Mouse (Mus musculus): ENCODE measurements around the gene Ghsr. TPM values are rescaled to one million over a fixed set of nuclear protein-coding genes. Genes with fewer than 3 reads are reported as not detected.

Gene Ghsr
- polyA plus RNA-seq (2014; fragmentation: Nextera tagmentation; extraction: Ambion mirVana), result 0.46 and 0.73 TPM in 2 replicates

- H3K9me3 ChIP-seq (ENCODE audit: control insufficient read depth, low read length), result no peaks in the 10 kb centered on the region
These were observed at the start of gene Ghsr for GRCm38 (mm10) chr3:27371276-27371621. Ghsr (plus strand) TSS chr3:27371351.

GRCm38 (mm10) chr3:27322591-27322990, 48.6 kb upstream of the Ghsr start:
- Histone ChIP-seq H3K4me1 (replicated peaks; ENCODE audit: control insufficient read depth, insufficient read depth, low read length) (no peaks in the 10 kb centered on the region), H3K9me3 (ENCODE audit: control insufficient read depth, low read length) (no peaks in the 10 kb centered on the region), H3K9ac (no peak overlapping the region), H3K4me2 (replicated peaks) (no peak overlapping the region), H3K27ac (no peak overlapping the region), H3K36me3 (replicated peaks; ENCODE audit: control insufficient read depth, insufficient read depth) (no peaks in the 10 kb centered on the region), H3K27me3 (ENCODE audit: control insufficient read depth, insufficient read depth, low read length) (no peaks in the 10 kb centered on the region), H3K4me3 (replicated peaks; ENCODE audit: low read length) (no peak overlapping the region)
- 91% methylated on average over 9 of the region's 9 CpGs for WGBS
- DNase-seq (ENCODE audit: low spot score), result no peak
- no peak for ATAC-seq (ENCODE audit: low FRiP score)

More at GRCm38 (mm10) chr3:27371276-27371621, at the start of gene Ghsr:
- peak within 1 kb of the TSS; percentile 96 for H3K4me2 ChIP-seq (replicated peaks)
- ATAC-seq (ENCODE audit: low FRiP score), result peak; percentile 44; the same call in 1 of the 2 replicates
- H3K9ac ChIP-seq, result peak within 1 kb of the TSS; percentile 25; the same call in 1 of the 2 replicates
- H3K4me3 ChIP-seq (replicated peaks; ENCODE audit: low read length), result peak within 1 kb of the TSS; percentile 46
- no peak for DNase-seq (ENCODE audit: low spot score)
- H3K4me1 ChIP-seq (replicated peaks; ENCODE audit: control insufficient read depth, insufficient read depth, low read length), result peaks cover 14% of the 10 kb centered on the region
- no peaks in the 10 kb centered on the region for H3K36me3 ChIP-seq (replicated peaks; ENCODE audit: control insufficient read depth, insufficient read depth)
- peaks cover 60% of the 10 kb centered on the region for H3K27me3 ChIP-seq (ENCODE audit: control insufficient read depth, insufficient read depth, low read length)
- WGBS, result 1% methylated on average over 19 of the region's 19 CpGs
- no peak within 1 kb of the TSS for H3K27ac ChIP-seq

GRCm38 (mm10) chr3:27323551-27323950, 47.6 kb upstream of the Ghsr start:
- Histone ChIP-seq H3K27ac (no peak overlapping the region), H3K9ac (no peak overlapping the region), H3K4me3 (replicated peaks; ENCODE audit: low read length) (no peak overlapping the region), H3K36me3 (replicated peaks; ENCODE audit: control insufficient read depth, insufficient read depth) (no peaks in the 10 kb centered on the region), H3K27me3 (ENCODE audit: control insufficient read depth, insufficient read depth, low read length) (no peaks in the 10 kb centered on the region), H3K9me3 (ENCODE audit: control insufficient read depth, low read length) (no peaks in the 10 kb centered on the region), H3K4me2 (replicated peaks) (no peak overlapping the region), H3K4me1 (replicated peaks; ENCODE audit: control insufficient read depth, insufficient read depth, low read length) (no peaks in the 10 kb centered on the region)
- ATAC-seq (ENCODE audit: low FRiP score) (no peak), DNase-seq (ENCODE audit: low spot score) (no peak)
- WGBS, result 81% methylated on average over 5 of the region's 5 CpGs

- no peaks in the 10 kb centered on the region for H3K9me3 ChIP-seq (ENCODE audit: control insufficient read depth, low read length)
- H3K27ac ChIP-seq, result no peak overlapping the region
- ATAC-seq (ENCODE audit: low FRiP score) (no peak), DNase-seq (ENCODE audit: low spot score) (no peak)
- H3K4me1 ChIP-seq (replicated peaks; ENCODE audit: control insufficient read depth, insufficient read depth, low read length), result no peaks in the 10 kb centered on the region
- H3K27me3 ChIP-seq (ENCODE audit: control insufficient read depth, insufficient read depth, low read length), result no peaks in the 10 kb centered on the region
- H3K4me2 ChIP-seq (replicated peaks), result no peak overlapping the region
- 81% methylated on average over 4 of the region's 4 CpGs for WGBS
- H3K9ac ChIP-seq, result no peak overlapping the region
- no peaks in the 10 kb centered on the region for H3K36me3 ChIP-seq (replicated peaks; ENCODE audit: control insufficient read depth, insufficient read depth)
- H3K4me3 ChIP-seq (replicated peaks; ENCODE audit: low read length), result no peak overlapping the region
These were observed 44.4 kb upstream of the Ghsr start for GRCm38 (mm10) chr3:27326633-27327191.

- Histone ChIP-seq H3K4me1 (replicated peaks; ENCODE audit: control insufficient read depth, insufficient read depth, low read length) (no peaks in the 10 kb centered on the region), H3K9ac (no peak overlapping the region), H3K36me3 (replicated peaks; ENCODE audit: control insufficient read depth, insufficient read depth) (no peaks in the 10 kb centered on the region), H3K9me3 (ENCODE audit: control insufficient read depth, low read length) (no peaks in the 10 kb centered on the region), H3K4me2 (replicated peaks) (no peak overlapping the region), H3K4me3 (replicated peaks; ENCODE audit: low read length) (no peak overlapping the region), H3K27me3 (ENCODE audit: control insufficient read depth, insufficient read depth, low read length) (no peaks in the 10 kb centered on the region), H3K27ac (no peak overlapping the region)
- WGBS, result 88% methylated on average over 5 of the region's 5 CpGs
- DNase-seq (ENCODE audit: low spot score), result no peak
- no peak for ATAC-seq (ENCODE audit: low FRiP score)
These were observed 40.4 kb upstream of the Ghsr start for GRCm38 (mm10) chr3:27330706-27331105.

- DNase-seq (ENCODE audit: low spot score) (peak; percentile 61), ATAC-seq (ENCODE audit: low FRiP score) (no peak)
- no peak overlapping the region for H3K4me3 ChIP-seq (replicated peaks; ENCODE audit: low read length)
- no peaks in the 10 kb centered on the region for H3K9me3 ChIP-seq (ENCODE audit: control insufficient read depth, low read length)
- H3K27ac ChIP-seq, result no peak overlapping the region
- H3K27me3 ChIP-seq (ENCODE audit: control insufficient read depth, insufficient read depth, low read length), result no peaks in the 10 kb centered on the region
- 32% methylated on average over 6 of the region's 6 CpGs for WGBS
- H3K4me1 ChIP-seq (replicated peaks; ENCODE audit: control insufficient read depth, insufficient read depth, low read length), result no peaks in the 10 kb centered on the region
- no peak overlapping the region for H3K9ac ChIP-seq
- no peak overlapping the region for H3K4me2 ChIP-seq (replicated peaks)
- no peaks in the 10 kb centered on the region for H3K36me3 ChIP-seq (replicated peaks; ENCODE audit: control insufficient read depth, insufficient read depth)
These were observed 32.7 kb upstream of the Ghsr start for GRCm38 (mm10) chr3:27338437-27338836.

- no peak overlapping the region for H3K4me3 ChIP-seq (replicated peaks; ENCODE audit: low read length)
- no peak overlapping the region for H3K4me2 ChIP-seq (replicated peaks)
- no peaks in the 10 kb centered on the region for H3K4me1 ChIP-seq (replicated peaks; ENCODE audit: control insufficient read depth, insufficient read depth, low read length)
- ATAC-seq (ENCODE audit: low FRiP score) (no peak), DNase-seq (ENCODE audit: low spot score) (no peak)
- H3K36me3 ChIP-seq (replicated peaks; ENCODE audit: control insufficient read depth, insufficient read depth), result no peaks in the 10 kb centered on the region
- 82% methylated on average over 3 of the region's 3 CpGs for WGBS
- no peaks in the 10 kb centered on the region for H3K9me3 ChIP-seq (ENCODE audit: control insufficient read depth, low read length)
- H3K27me3 ChIP-seq (ENCODE audit: control insufficient read depth, insufficient read depth, low read length), result no peaks in the 10 kb centered on the region
- no peak overlapping the region for H3K9ac ChIP-seq
- no peak overlapping the region for H3K27ac ChIP-seq
These were observed 32.3 kb upstream of the Ghsr start for GRCm38 (mm10) chr3:27338887-27339286.

GRCm38 (mm10) chr3:27340757-27341156, 30.4 kb upstream of the Ghsr start:
- Histone ChIP-seq H3K27ac (no peak overlapping the region), H3K9me3 (ENCODE audit: control insufficient read depth, low read length) (no peaks in the 10 kb centered on the region), H3K27me3 (ENCODE audit: control insufficient read depth, insufficient read depth, low read length) (no peaks in the 10 kb centered on the region), H3K36me3 (replicated peaks; ENCODE audit: control insufficient read depth, insufficient read depth) (no peaks in the 10 kb centered on the region), H3K4me3 (replicated peaks; ENCODE audit: low read length) (no peak overlapping the region), H3K4me2 (replicated peaks) (no peak overlapping the region), H3K9ac (no peak overlapping the region), H3K4me1 (replicated peaks; ENCODE audit: control insufficient read depth, insufficient read depth, low read length) (no peaks in the 10 kb centered on the region)
- DNase-seq (ENCODE audit: low spot score), result no peak
- ATAC-seq (ENCODE audit: low FRiP score), result no peak
- 92% methylated on average over 5 of the region's 5 CpGs for WGBS

GRCm38 (mm10) chr3:27342462-27342861, 28.7 kb upstream of the Ghsr start:
- no peak overlapping the region for H3K4me3 ChIP-seq (replicated peaks; ENCODE audit: low read length)
- 44% methylated on average over 6 of the region's 6 CpGs for WGBS
- no peak for DNase-seq (ENCODE audit: low spot score)
- ATAC-seq (ENCODE audit: low FRiP score), result 0 out of 2 replicates have a peak, but pooled peaks have one; percentile 60
- no peak overlapping the region for H3K4me2 ChIP-seq (replicated peaks)
- no peaks in the 10 kb centered on the region for H3K4me1 ChIP-seq (replicated peaks; ENCODE audit: control insufficient read depth, insufficient read depth, low read length)
- H3K27ac ChIP-seq, result no peak overlapping the region
- H3K9ac ChIP-seq, result no peak overlapping the region
- H3K9me3 ChIP-seq (ENCODE audit: control insufficient read depth, low read length), result no peaks in the 10 kb centered on the region
- H3K36me3 ChIP-seq (replicated peaks; ENCODE audit: control insufficient read depth, insufficient read depth), result no peaks in the 10 kb centered on the region
- no peaks in the 10 kb centered on the region for H3K27me3 ChIP-seq (ENCODE audit: control insufficient read depth, insufficient read depth, low read length)

- ATAC-seq (ENCODE audit: low FRiP score), result no peak
- no peak for DNase-seq (ENCODE audit: low spot score)
- no peak overlapping the region for H3K27ac ChIP-seq
- H3K9ac ChIP-seq, result no peak overlapping the region
- H3K4me2 ChIP-seq (replicated peaks), result no peak overlapping the region
- no peaks in the 10 kb centered on the region for H3K4me1 ChIP-seq (replicated peaks; ENCODE audit: control insufficient read depth, insufficient read depth, low read length)
- no peaks in the 10 kb centered on the region for H3K36me3 ChIP-seq (replicated peaks; ENCODE audit: control insufficient read depth, insufficient read depth)
- WGBS, result 52% methylated on average over 6 of the region's 6 CpGs
- no peaks in the 10 kb centered on the region for H3K9me3 ChIP-seq (ENCODE audit: control insufficient read depth, low read length)
- H3K27me3 ChIP-seq (ENCODE audit: control insufficient read depth, insufficient read depth, low read length), result no peaks in the 10 kb centered on the region
- H3K4me3 ChIP-seq (replicated peaks; ENCODE audit: low read length), result no peak overlapping the region
These were observed 25.6 kb upstream of the Ghsr start for GRCm38 (mm10) chr3:27345526-27345925.

Measured in hindbrain, embryonic 14.5 days (tissue).